Mouse (Mus musculus) right cerebral cortex, postnatal 25 days (tissue): ENCODE measurements around the gene D5Ertd577e.
"Not testable (repeated sequence)": the region's sequence is repeated elsewhere in the genome, so short reads cannot be mapped to it uniquely, and the experiment has no call there.

Source experiments
- DNase-seq: peaks from one replicate; pipeline ENCODE4 v3.0.0; 2022

D5Ertd577e gene

GRCm38 (mm10) chr5:95456506-95456905 is at the start of gene D5Ertd577e:
TSS of gene D5Ertd577e (plus strand) at chr5:95456806.
- not testable (repeated sequence) for DNase-seq

GRCm38 (mm10) chr5:95510458-95510857 is 53.9 kb downstream of the D5Ertd577e start, which contains the start of gene Gm3286:
TSS of gene Gm3286 (plus strand) at chr5:95510758.
- not testable (repeated sequence) for DNase-seq
